Mouse (Mus musculus): ENCODE measurements at regions not wholly inside any gene's neighbourhood (a gene's known extent, or its start where the extent isn't known, plus 50 kb on each side); places are given as distances from the start of the nearest gene placed in this dataset.

DNA sequence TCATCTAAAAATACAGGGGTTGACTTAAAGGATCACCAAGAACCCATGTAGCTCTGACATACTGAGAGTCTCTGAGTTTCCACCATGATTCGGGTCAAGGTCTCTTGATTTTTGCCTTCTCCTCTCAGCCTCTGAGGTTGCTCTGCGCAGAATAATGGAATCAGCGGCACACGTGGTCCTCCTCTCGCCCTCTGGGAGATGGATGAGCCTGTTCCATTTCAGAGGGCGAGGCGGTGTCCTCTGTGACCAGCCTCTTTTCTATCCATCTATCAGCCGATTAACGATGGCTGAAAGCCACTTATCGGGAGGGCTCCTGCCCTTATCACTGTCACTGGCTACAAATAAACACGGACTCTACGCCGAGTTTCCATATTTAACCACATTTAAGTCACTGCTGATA lies 124.6 kb upstream of the Pax6 start:
- no peak for DNase-seq (ENCODE audit: low read depth)
- TF ChIP-seq POLR2A (IDR thresholded peaks at IDR 0.05; ENCODE audit: borderline replicate concordance, extremely low read depth, insufficient read depth, insufficient read length, poor library complexity, severe bottlenecking) (no peak), CTCF (IDR thresholded peaks at IDR 0.05; ENCODE audit: borderline replicate concordance, extremely low read depth, insufficient read depth, insufficient read length) (no peak)

- peak; percentile 57 for DNase-seq (ENCODE audit: low read depth)
- TF ChIP-seq CTCF (IDR thresholded peaks at IDR 0.05; ENCODE audit: borderline replicate concordance, extremely low read depth, insufficient read depth, insufficient read length): no peak
Measured at GRCm38 (mm10) chr2:105552092-105552491, 116.6 kb upstream of the Pax6 start.

DNA sequence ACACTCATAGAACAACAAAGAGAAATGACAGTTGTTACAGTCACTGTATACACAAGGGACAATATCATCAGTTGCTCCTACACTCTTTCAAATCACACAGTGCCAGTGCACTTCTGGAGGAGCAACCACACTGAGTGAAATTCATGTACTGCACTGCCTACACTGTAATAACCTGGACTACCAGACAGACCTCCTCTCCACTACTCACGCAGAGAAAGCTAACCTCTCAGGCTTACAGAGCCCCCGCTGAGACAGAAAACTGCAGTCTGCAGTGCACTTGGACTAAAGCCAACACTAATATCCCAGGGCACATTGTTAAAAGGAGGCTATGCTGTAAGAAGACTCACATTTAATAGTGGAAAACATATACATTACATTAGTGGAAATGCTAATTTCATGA lies 81.9 kb upstream of the Pax6 start:
- peak; percentile 81 for DNase-seq (ENCODE audit: low read depth)
- TF ChIP-seq CTCF (IDR thresholded peaks at IDR 0.05; ENCODE audit: borderline replicate concordance, extremely low read depth, insufficient read depth, insufficient read length) (no peak), POLR2A (IDR thresholded peaks at IDR 0.05; ENCODE audit: borderline replicate concordance, extremely low read depth, insufficient read depth, insufficient read length, poor library complexity, severe bottlenecking) (no peak)

- DNase-seq (ENCODE audit: low read depth): no peak
- TF ChIP-seq CTCF (IDR thresholded peaks at IDR 0.05; ENCODE audit: borderline replicate concordance, extremely low read depth, insufficient read depth, insufficient read length) (no peak), POLR2A (IDR thresholded peaks at IDR 0.05; ENCODE audit: borderline replicate concordance, extremely low read depth, insufficient read depth, insufficient read length, poor library complexity, severe bottlenecking) (no peak)
Measured at GRCm38 (mm10) chr2:105594131-105594530, 74.6 kb upstream of the Pax6 start.

DNA sequence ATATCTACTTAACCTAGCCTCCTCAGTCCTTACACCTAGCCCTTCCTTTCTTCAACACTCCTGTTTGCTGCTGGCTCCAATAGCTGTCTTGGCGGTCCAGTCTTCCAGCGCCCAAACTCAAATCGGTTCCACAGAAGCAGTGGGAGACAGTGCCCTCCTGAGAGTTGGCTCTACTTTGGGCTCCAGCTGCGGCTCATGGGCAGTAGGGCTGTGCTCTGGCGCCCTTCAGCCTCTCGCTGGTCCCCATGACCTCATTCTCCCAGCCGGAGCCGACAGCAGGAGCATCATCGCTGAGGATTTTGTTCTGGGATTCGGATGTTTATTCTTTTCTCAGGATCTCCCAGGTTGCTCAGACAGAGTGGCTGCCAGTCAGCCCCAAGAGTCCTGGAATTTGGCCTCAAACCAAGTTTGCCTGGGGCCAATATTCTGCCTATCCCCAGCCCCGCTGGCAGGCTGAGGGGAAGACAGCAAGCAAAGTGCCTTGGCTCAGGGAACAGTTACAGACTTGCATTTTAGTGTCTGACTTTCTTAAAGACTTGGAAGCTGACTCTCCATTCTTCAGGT lies 64.1 kb upstream of the Pax6 start:
- peak; percentile 76 for DNase-seq (ENCODE audit: low read depth)
- TF ChIP-seq POLR2A (IDR thresholded peaks at IDR 0.05; ENCODE audit: borderline replicate concordance, extremely low read depth, insufficient read depth, insufficient read length, poor library complexity, severe bottlenecking): no peak
- TF ChIP-seq CTCF (IDR thresholded peaks at IDR 0.05; ENCODE audit: borderline replicate concordance, extremely low read depth, insufficient read depth, insufficient read length): no peak

DNA sequence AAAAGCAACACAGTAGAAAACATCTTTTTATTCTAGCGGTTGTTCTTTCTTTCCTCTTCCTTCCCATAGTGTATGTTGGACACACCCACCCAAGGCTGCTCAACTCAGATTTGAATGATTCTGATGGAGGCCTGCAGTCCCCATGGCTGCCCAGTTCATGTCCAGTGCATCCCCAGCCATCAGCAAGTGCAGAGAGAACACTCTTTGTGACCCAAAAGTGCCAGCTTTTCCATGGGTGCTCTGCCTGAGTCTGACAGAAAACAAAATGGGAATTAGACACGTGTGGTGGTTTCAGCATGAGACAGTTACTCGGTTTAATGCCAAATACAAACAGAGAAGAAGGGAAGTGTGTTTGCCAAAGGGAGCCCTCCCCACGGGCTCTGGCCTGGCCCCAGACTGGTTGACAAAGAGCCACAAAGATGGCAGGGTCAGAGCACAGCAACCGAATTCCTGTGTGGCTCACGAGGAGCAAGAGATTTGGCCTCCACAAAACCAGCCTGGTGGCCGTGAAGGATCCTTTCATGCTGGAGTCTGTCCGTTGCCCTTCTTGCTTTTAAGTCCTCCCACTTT lies 60.6 kb upstream of the Pax6 start:
- TF ChIP-seq CTCF (IDR thresholded peaks at IDR 0.05; ENCODE audit: borderline replicate concordance, extremely low read depth, insufficient read depth, insufficient read length) (no peak), POLR2A (IDR thresholded peaks at IDR 0.05; ENCODE audit: borderline replicate concordance, extremely low read depth, insufficient read depth, insufficient read length, poor library complexity, severe bottlenecking) (no peak)
- peak; percentile 69 for DNase-seq (ENCODE audit: low read depth)

DNA sequence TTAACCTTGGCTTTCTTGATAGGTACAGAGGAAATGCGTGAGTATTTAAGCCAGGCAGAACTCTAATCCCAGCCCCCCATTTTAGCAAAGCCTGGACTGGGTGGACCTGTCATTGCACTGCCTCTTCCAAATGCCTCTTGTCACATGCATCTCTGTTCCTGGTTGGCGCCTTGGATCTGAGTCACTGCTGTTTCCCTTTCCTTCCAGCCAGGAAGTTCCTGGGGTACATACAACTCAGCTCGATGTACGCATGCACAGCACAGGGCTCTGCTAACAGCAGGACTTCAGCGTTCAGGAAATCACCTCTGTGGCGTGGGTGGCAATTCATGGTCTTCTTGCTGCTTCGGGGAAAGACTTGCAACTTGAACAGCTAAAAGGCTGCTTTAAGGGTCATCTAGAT lies 59.9 kb upstream of the Pax6 start:
- no peak for TF ChIP-seq POLR2A (IDR thresholded peaks at IDR 0.05; ENCODE audit: borderline replicate concordance, extremely low read depth, insufficient read depth, insufficient read length, poor library complexity, severe bottlenecking)
- no peak for TF ChIP-seq CTCF (IDR thresholded peaks at IDR 0.05; ENCODE audit: borderline replicate concordance, extremely low read depth, insufficient read depth, insufficient read length)
- DNase-seq (ENCODE audit: low read depth): peak; percentile 19

GRCm38 (mm10) chr2:105611014-105611413 lies 57.7 kb upstream of the Pax6 start:
- no peak for TF ChIP-seq CTCF (IDR thresholded peaks at IDR 0.05; ENCODE audit: borderline replicate concordance, extremely low read depth, insufficient read depth, insufficient read length)
- no peak for TF ChIP-seq POLR2A (IDR thresholded peaks at IDR 0.05; ENCODE audit: borderline replicate concordance, extremely low read depth, insufficient read depth, insufficient read length, poor library complexity, severe bottlenecking)
- no peak for DNase-seq (ENCODE audit: low read depth)

GRCm38 (mm10) chr2:105611651-105612050 lies 57.0 kb upstream of the Pax6 start:
- DNase-seq (ENCODE audit: low read depth): no peak
- TF ChIP-seq POLR2A (IDR thresholded peaks at IDR 0.05; ENCODE audit: borderline replicate concordance, extremely low read depth, insufficient read depth, insufficient read length, poor library complexity, severe bottlenecking): no peak
- TF ChIP-seq CTCF (IDR thresholded peaks at IDR 0.05; ENCODE audit: borderline replicate concordance, extremely low read depth, insufficient read depth, insufficient read length): no peak

DNA sequence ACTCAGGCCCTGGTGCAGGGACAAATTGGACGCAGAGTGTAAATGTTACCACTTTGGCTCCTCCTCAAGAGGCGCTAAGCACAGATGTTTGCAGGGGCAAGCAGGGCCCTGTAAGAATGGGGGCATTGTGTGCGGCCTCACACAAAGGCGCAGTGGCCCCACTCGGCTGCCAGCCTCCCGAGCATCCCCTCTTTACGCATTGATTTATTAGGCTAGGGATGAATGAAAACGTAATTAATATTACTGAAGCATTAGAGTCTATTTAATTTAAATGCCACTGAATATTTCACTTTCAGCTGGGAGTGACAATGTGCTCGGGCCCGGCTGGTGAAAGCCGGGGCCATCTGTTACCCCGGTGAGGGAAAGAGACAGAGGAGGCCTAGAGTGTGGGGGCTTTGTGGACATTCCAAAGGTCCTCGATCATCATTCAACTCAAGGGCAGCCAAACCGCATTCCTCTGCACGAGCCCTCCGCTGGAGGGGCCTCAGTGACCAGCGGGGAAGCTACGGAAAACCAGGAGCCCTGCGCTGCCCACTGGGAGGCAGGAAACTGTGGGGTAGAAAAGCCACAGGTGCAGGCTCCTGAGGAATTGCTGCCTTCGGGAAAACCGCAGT lies 56.5 kb upstream of the Pax6 start:
- peak; percentile 89 for DNase-seq (ENCODE audit: low read depth)

GRCm38 (mm10) chr2:105612706-105613105 lies 56.0 kb upstream of the Pax6 start:
- TF ChIP-seq CTCF (IDR thresholded peaks at IDR 0.05; ENCODE audit: borderline replicate concordance, extremely low read depth, insufficient read depth, insufficient read length) (no peak), POLR2A (IDR thresholded peaks at IDR 0.05; ENCODE audit: borderline replicate concordance, extremely low read depth, insufficient read depth, insufficient read length, poor library complexity, severe bottlenecking) (no peak)

More for the DNA sequence above, 56.5 kb upstream of the Pax6 start:
- TF ChIP-seq POLR2A (IDR thresholded peaks at IDR 0.05; ENCODE audit: borderline replicate concordance, extremely low read depth, insufficient read depth, insufficient read length, poor library complexity, severe bottlenecking) (no peak), CTCF (IDR thresholded peaks at IDR 0.05; ENCODE audit: borderline replicate concordance, extremely low read depth, insufficient read depth, insufficient read length) (no peak)

GRCm38 (mm10) chr2:105613243-105613642 lies 55.5 kb upstream of the Pax6 start:
- DNase-seq (ENCODE audit: low read depth): peak; percentile 82
- TF ChIP-seq CTCF (IDR thresholded peaks at IDR 0.05; ENCODE audit: borderline replicate concordance, extremely low read depth, insufficient read depth, insufficient read length) (no peak), POLR2A (IDR thresholded peaks at IDR 0.05; ENCODE audit: borderline replicate concordance, extremely low read depth, insufficient read depth, insufficient read length, poor library complexity, severe bottlenecking) (no peak)

More at GRCm38 (mm10) chr2:105612706-105613105, 56.0 kb upstream of the Pax6 start:
- DNase-seq (ENCODE audit: low read depth): no peak
